Mouse (Mus musculus) regulatory T cell (primary cell): ENCODE data around the gene Xkr7.

ENCODE experiments used
- in situ Hi-C: fragments of 300-600 bp; cut with MboI, MseI; formaldehyde crosslinking; loops from one replicate; pipeline ENCODE4 v1.15.1; 2025; ENCODE audit warnings: high pct_unique_total_duplicates

The Xkr7 gene

GRCm38 (mm10) chr2:153031126-153032082 is at the start of gene Xkr7:
Xkr7 (plus strand) TSS chr2:153031852.
- in situ Hi-C loops, result no loop called here

- in situ Hi-C loops, result no loop called here
Measured at GRCm38 (mm10) chr2:152985582-152985981, 46.1 kb upstream of the Xkr7 start.

- in situ Hi-C loops, result no loop called here
Measured at GRCm38 (mm10) chr2:152991529-152991928, 40.1 kb upstream of the Xkr7 start.

- in situ Hi-C loops, result no loop called here
Measured at GRCm38 (mm10) chr2:152997046-152997445, 34.6 kb upstream of the Xkr7 start.

GRCm38 (mm10) chr2:153002492-153003248 is 29.0 kb upstream of the Xkr7 start:
- in situ Hi-C loops, result loop anchor here (25.0 kb wide), 1 partner anchor 1315 kb away; no protein-coding TSS in a partner anchor

GRCm38 (mm10) chr2:153003681-153004338 is 27.8 kb upstream of the Xkr7 start:
- in situ Hi-C loops, result loop anchor here (25.0 kb wide), 1 partner anchor 1317 kb away; no protein-coding TSS in a partner anchor

- in situ Hi-C loops, result loop anchor here (25.0 kb wide), 1 partner anchor 1319 kb away; no protein-coding TSS in a partner anchor
Measured at GRCm38 (mm10) chr2:153005981-153006380, 25.7 kb upstream of the Xkr7 start.

- in situ Hi-C loops, result loop anchor here (25.0 kb wide), 1 partner anchor 1322 kb away; no protein-coding TSS in a partner anchor
Measured at GRCm38 (mm10) chr2:153009192-153009973, 22.3 kb upstream of the Xkr7 start.

- in situ Hi-C loops, result loop anchor here (25.0 kb wide), 1 partner anchor 1327 kb away; no protein-coding TSS in a partner anchor
Measured at GRCm38 (mm10) chr2:153013724-153014515, 17.7 kb upstream of the Xkr7 start.

GRCm38 (mm10) chr2:153014758-153015593 is 16.7 kb upstream of the Xkr7 start, which contains the start of gene Pdrg1:
Pdrg1 (minus strand) TSS chr2:153015427.
- in situ Hi-C loops, result loop anchor here (5.0 to 25.0 kb wide), 2 partner anchors 103 to 1328 kb away; partner anchors contain the start of gene Mylk2

- in situ Hi-C loops, result loop anchor here (5.0 to 25.0 kb wide), 2 partner anchors 104 to 1329 kb away; partner anchors contain the start of gene Mylk2
Measured at GRCm38 (mm10) chr2:153015804-153016203, 15.8 kb upstream of the Xkr7 start.

- in situ Hi-C loops, result loop anchor here (5.0 to 25.0 kb wide), 2 partner anchors 104 to 1329 kb away; partner anchors contain the start of gene Mylk2
Measured at GRCm38 (mm10) chr2:153016786-153017185, 14.9 kb upstream of the Xkr7 start.

- in situ Hi-C loops, result loop anchor here (5.0 to 25.0 kb wide), 2 partner anchors 107 to 1332 kb away; partner anchors contain the start of gene Mylk2
Measured at GRCm38 (mm10) chr2:153019355-153019754, 12.3 kb upstream of the Xkr7 start.

GRCm38 (mm10) chr2:153021163-153021562 is 10.5 kb upstream of the Xkr7 start:
- in situ Hi-C loops, result loop anchor here (25.0 kb wide), 1 partner anchor 1334 kb away; no protein-coding TSS in a partner anchor

GRCm38 (mm10) chr2:153022855-153023254 is 8.8 kb upstream of the Xkr7 start:
- in situ Hi-C loops, result loop anchor here (25.0 kb wide), 1 partner anchor 1336 kb away; no protein-coding TSS in a partner anchor

- in situ Hi-C loops, result no loop called here
Measured at GRCm38 (mm10) chr2:153026052-153026451, 5.6 kb upstream of the Xkr7 start.

- in situ Hi-C loops, result no loop called here
Measured at GRCm38 (mm10) chr2:153027501-153027900, 4.2 kb upstream of the Xkr7 start.

- in situ Hi-C loops, result no loop called here
Measured at GRCm38 (mm10) chr2:153030422-153030821, 1.2 kb upstream of the Xkr7 start.
